Mouse (Mus musculus) lung, postnatal 0 days (tissue): ENCODE results near the gene Slc2a2.

ENCODE experiments used
- CTCF ChIP-seq: IDR thresholded peaks from 2 replicates; pipeline ENCODE4 v1.5.1; 2016; ENCODE audit warnings: antibody characterized with exemption, mild to moderate bottlenecking
- EP300 ChIP-seq: IDR thresholded peaks from 2 replicates; pipeline ENCODE4 v1.6.1; 2016; ENCODE audit warnings: antibody characterized with exemption, mild to moderate bottlenecking, control low read depth

DNA sequence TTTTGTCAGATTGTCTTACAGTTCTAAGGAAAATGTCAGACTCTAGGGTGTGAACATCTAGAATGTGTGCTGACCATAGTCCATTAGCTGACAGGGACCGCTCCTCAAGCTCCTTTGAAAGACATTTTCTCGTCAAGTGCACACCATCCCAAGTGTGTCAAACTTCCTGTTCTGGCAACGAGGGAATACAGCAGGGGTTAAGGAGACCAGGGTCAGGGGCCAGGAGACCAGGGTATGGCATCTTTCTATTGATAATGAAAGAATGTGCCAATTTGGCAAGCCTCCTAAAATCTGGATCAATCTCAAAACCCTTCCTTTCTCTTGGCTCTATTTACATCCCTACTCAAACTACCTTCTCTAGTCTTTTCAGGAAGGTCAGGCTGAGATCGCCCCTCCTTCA, 9.0 kb downstream of the Slc2a2 start:
- no peak for TF ChIP-seq CTCF
- TF ChIP-seq EP300 = no peak
